Mouse (Mus musculus): ENCODE data around the gene Pir.
A peak's percentile ranks its signal among the peaks of the same experiment; 100 is the strongest.

- TF ChIP-seq CTCF (IDR thresholded peaks at IDR 0.05; ENCODE audit: low read depth) (no peak), EP300 (IDR thresholded peaks at IDR 0.05; ENCODE audit: low read depth) (peak; percentile 70)
Measured at GRCm38 (mm10) chrX:164419471-164419939, 150.3 kb downstream of the Pir start, which contains the start of gene Piga.

All from liver, postnatal 0 days (tissue).